Mouse (Mus musculus) hindbrain, postnatal 0 days (tissue): ENCODE results near the gene Hoxa2. TPM values are rescaled to one million over a fixed set of nuclear protein-coding genes. Genes with fewer than 3 reads are reported as not detected.

ENCODE experiments used
- ATAC-seq: fragments of 200-750 bp; cut with Nextera tagmentation; 2 replicates; pipeline ENCODE4 v1.8.0; 2017; ENCODE audit warnings: mild to moderate bottlenecking, moderate TSS enrichment, moderate library complexity
- DNase-seq: peaks from one replicate; pipeline ENCODE4 v3.0.0-alpha.2; 2015; ENCODE audit warnings: low spot score
- H3K27ac ChIP-seq: fragments of 300-500 bp; sonication (generic); 2 replicates; pipeline ENCODE4 v1.5.1; 2014; ENCODE audit warnings: mild to moderate bottlenecking
- H3K27me3 ChIP-seq: fragments of 300-500 bp; sonication (generic); 2 replicates; pipeline ENCODE4 v1.6.1; 2014; ENCODE audit warnings: low read length, mixed read lengths; ENCODE audit not compliant: insufficient read depth
- H3K36me3 ChIP-seq: fragments of 300-500 bp; sonication (generic); 2 replicates; pipeline ENCODE4 v1.6.1; 2014; ENCODE audit warnings: low read length, mixed read lengths; ENCODE audit not compliant: insufficient read depth
- H3K4me1 ChIP-seq: fragments of 300-500 bp; sonication (generic); 2 replicates; pipeline ENCODE4 v1.6.1; 2014; ENCODE audit warnings: antibody characterized with exemption, low read length, mixed read lengths; ENCODE audit not compliant: insufficient read depth
- H3K4me2 ChIP-seq: fragments of 300-500 bp; sonication (generic); 2 replicates; pipeline ENCODE4 v1.6.1; 2014; ENCODE audit warnings: low read depth, mild to moderate bottlenecking, low read length, moderate library complexity, mixed read lengths
- H3K4me3 ChIP-seq: fragments of 300-500 bp; sonication (generic); 2 replicates; pipeline ENCODE4 v1.5.1; 2014; ENCODE audit warnings: low read length
- H3K9ac ChIP-seq: fragments of 300-500 bp; sonication (generic); replicated peaks from 2 replicates; pipeline ENCODE4 v1.6.1; 2014; ENCODE audit warnings: mild to moderate bottlenecking, low read length, moderate library complexity, mixed read lengths
- H3K9me3 ChIP-seq: fragments of 300-500 bp; sonication (generic); 2 replicates; pipeline ENCODE4 v1.6.1; 2016; ENCODE audit warnings: low read length, mixed read lengths
- CTCF ChIP-seq: IDR thresholded peaks from 2 replicates; pipeline ENCODE4 v1.5.1; 2016; ENCODE audit warnings: antibody characterized with exemption, control low read depth, low read depth
- WGBS: fragments of 180-500 bp; shearing (Covaris S2); extraction: QIAGEN DNeasy Blood & Tissue Kit; methylation state at CpG from one replicate; pipeline ENCODE4 v1.1.7; 2014; 5-methylcytosine and 5-hydroxymethylcytosine counted together
- polyA plus RNA-seq: library from polyadenylated mRNA; unstranded; fragments of >200 nt; fragmentation: Nextera tagmentation; extraction: Ambion mirVana; gene quantifications from 2 replicates; pipeline ENCODE4 v1.2.1, GENCODE M21; 2015
- total RNA-seq: library from RNA; depleted of rRNA; stranded (reverse); fragments of >200 nt; gene quantifications from 2 replicates; pipeline ENCODE4 v1.2.3, GENCODE M21; 2014

Gene Hoxa2
- total and polyA plus RNA-seq, 2 experiments from 2014 or later: 16.3 to 20.3 TPM

- H3K9ac ChIP-seq: no peak overlapping the region
- TF ChIP-seq CTCF: no peak
- H3K4me2 ChIP-seq: no peak overlapping the region
- no peaks in the 10 kb centered on the region for H3K9me3 ChIP-seq
- no peak for ATAC-seq
- H3K4me3 ChIP-seq: peak overlapping the region; percentile 2; the same call in 1 of the 2 replicates
- H3K27ac ChIP-seq: no peak overlapping the region
- peaks cover 86% of the 10 kb centered on the region for H3K27me3 ChIP-seq
- H3K4me1 ChIP-seq: no peaks in the 10 kb centered on the region
- 12% methylated on average over 12 of the region's 12 CpGs for WGBS
- H3K36me3 ChIP-seq: no peaks in the 10 kb centered on the region
- DNase-seq: no peak
These were observed 45.0 kb upstream of the Hoxa2 start for GRCm38 (mm10) chr6:52209685-52210046.

GRCm38 (mm10) chr6:52208868-52209684, 44.4 kb upstream of the Hoxa2 start:
- no peaks in the 10 kb centered on the region for H3K36me3 ChIP-seq
- H3K27ac ChIP-seq: no peak overlapping the region
- no peaks in the 10 kb centered on the region for H3K4me1 ChIP-seq
- H3K27me3 ChIP-seq: peaks cover 86% of the 10 kb centered on the region
- no peak overlapping the region for H3K9ac ChIP-seq
- H3K4me3 ChIP-seq: peak overlapping the region; percentile 18
- TF ChIP-seq CTCF: no peak
- no peaks in the 10 kb centered on the region for H3K9me3 ChIP-seq
- 9% methylated on average over 18 of the region's 18 CpGs for WGBS
- ATAC-seq (no peak), DNase-seq (no peak)
- H3K4me2 ChIP-seq: peak overlapping the region; percentile 40

DNA sequence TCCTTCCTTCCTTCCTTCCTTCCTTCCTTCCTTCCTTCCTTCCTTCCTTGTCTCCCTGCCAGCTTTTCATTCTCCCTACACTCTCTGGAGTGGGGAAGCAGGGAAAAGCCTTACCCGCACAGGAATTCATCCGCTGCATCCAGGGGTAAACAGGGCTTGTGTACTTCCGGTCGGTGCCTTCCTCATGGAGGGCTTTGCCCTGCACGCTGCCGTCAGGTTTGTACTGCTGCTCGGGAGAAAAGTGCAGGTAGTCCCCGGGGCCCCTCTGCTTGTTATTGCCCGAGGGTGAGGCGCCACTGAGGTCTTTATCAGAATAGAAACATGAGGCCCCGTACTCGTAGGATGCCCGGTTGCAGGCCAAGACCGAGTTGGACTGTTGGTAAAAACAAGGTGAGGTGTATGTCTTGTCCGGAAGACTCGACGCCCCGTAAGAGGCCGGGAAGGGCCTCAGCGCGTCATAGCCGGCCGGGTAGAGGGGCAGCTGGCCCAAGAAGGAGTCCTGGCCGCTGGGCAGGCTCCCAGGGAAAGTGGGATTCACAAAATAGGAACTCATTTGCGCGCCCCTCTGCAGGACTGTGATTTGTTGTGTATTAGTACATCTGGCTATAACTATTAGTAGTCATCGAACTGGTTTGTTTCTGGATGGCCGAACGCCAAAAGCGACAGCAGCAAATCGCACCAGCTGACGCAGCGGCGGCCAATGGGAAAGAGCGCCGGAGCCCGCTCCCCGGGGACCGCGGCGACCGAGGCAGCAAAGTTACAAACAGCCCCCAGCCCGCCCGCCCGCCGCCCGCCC, 43.6 kb upstream of the Hoxa2 start, which contains the start of gene Hoxa6:
Hoxa6 (minus strand) TSS at position 651 of the 796 bp plus-strand sequence.
- no peaks in the 10 kb centered on the region for H3K36me3 ChIP-seq
- peak; percentile 59 for DNase-seq
- peak within 1 kb of the TSS; percentile 40 for H3K4me2 ChIP-seq
- peaks cover 85% of the 10 kb centered on the region for H3K27me3 ChIP-seq
- WGBS: 2% methylated on average over 47 of the region's 47 CpGs
- H3K4me1 ChIP-seq: no peaks in the 10 kb centered on the region
- no peak within 1 kb of the TSS for H3K27ac ChIP-seq
- no peak for ATAC-seq
- H3K9me3 ChIP-seq: no peaks in the 10 kb centered on the region
- H3K9ac ChIP-seq: no peak within 1 kb of the TSS
- no peak for TF ChIP-seq CTCF
- H3K4me3 ChIP-seq: peak within 1 kb of the TSS; percentile 18

GRCm38 (mm10) chr6:52207684-52207976, 43.0 kb upstream of the Hoxa2 start:
- Histone ChIP-seq H3K4me1 (no peaks in the 10 kb centered on the region), H3K9ac (no peak overlapping the region), H3K9me3 (no peaks in the 10 kb centered on the region), H3K36me3 (no peaks in the 10 kb centered on the region), H3K27me3 (peaks cover 86% of the 10 kb centered on the region), H3K4me3 (no peak overlapping the region), H3K4me2 (no peak overlapping the region), H3K27ac (no peak overlapping the region)
- TF ChIP-seq CTCF: no peak
- ATAC-seq (no peak), DNase-seq (no peak)

GRCm38 (mm10) chr6:52206882-52207683, 42.5 kb upstream of the Hoxa2 start:
- Histone ChIP-seq H3K4me2 (0 out of 2 replicates have a peak overlapping the region, but pooled peaks have one; percentile 19), H3K27ac (no peak overlapping the region), H3K9ac (no peak overlapping the region), H3K36me3 (no peaks in the 10 kb centered on the region), H3K27me3 (peaks cover 86% of the 10 kb centered on the region), H3K4me3 (no peak overlapping the region), H3K9me3 (no peaks in the 10 kb centered on the region), H3K4me1 (no peaks in the 10 kb centered on the region)
- WGBS: 7% methylated on average over 4 of the region's 4 CpGs
- ATAC-seq: no peak
- no peak for TF ChIP-seq CTCF
- DNase-seq: no peak
